Mouse (Mus musculus): ENCODE measurements around the gene Gm10577.
A peak's percentile ranks its signal among the peaks of the same experiment; 100 is the strongest.

Gene Gm10577

GRCm38 (mm10) chr4:100994442-100995255, 25.8 kb downstream of the Gm10577 start:
- DNase-seq (ENCODE audit: low spot score), result no peak

GRCm38 (mm10) chr4:100992086-100992485, 28.4 kb downstream of the Gm10577 start:
- no peak for DNase-seq (ENCODE audit: low spot score)

GRCm38 (mm10) chr4:100990996-100991395, 29.5 kb downstream of the Gm10577 start:
- DNase-seq (ENCODE audit: low spot score), result peak; percentile 20

- DNase-seq (ENCODE audit: low spot score), result no peak
Measured at GRCm38 (mm10) chr4:100988231-100988799, 32.2 kb downstream of the Gm10577 start.

- DNase-seq (ENCODE audit: low spot score), result no peak
Measured at GRCm38 (mm10) chr4:100987187-100987586, 33.3 kb downstream of the Gm10577 start.

GRCm38 (mm10) chr4:100977522-100977921, 43.0 kb downstream of the Gm10577 start:
- no peak for DNase-seq (ENCODE audit: low spot score)

GRCm38 (mm10) chr4:100974455-100975035, 46.0 kb downstream of the Gm10577 start:
- DNase-seq (ENCODE audit: low spot score), result no peak

GRCm38 (mm10) chr4:100973641-100974454, 46.6 kb downstream of the Gm10577 start:
- DNase-seq (ENCODE audit: low spot score), result no peak
